Mouse (Mus musculus): ENCODE data around the gene Rtp1. TPM values are rescaled to one million over a fixed set of nuclear protein-coding genes. Genes with fewer than 3 reads are reported as not detected.

The Rtp1 gene
- not detected for total RNA-seq (2023)

GRCm38 (mm10) chr16:23428647-23429319 is at the start of gene Rtp1:
Rtp1 (plus strand) TSS chr16:23429133.

Other genes starting within 250 kb of the Rtp1 start
- 98.6 TPM for gene St6gal1, start 204.4 kb upstream of the Rtp1 start, total RNA-seq (2023)
- 23.4 TPM for gene Rtp4, start 91.2 kb downstream of the Rtp1 start, total RNA-seq (2023)
- not detected for gene Masp1, start 91.7 kb downstream of the Rtp1 start, total RNA-seq (2023)

Measured in CD4-positive naive resting alpha-beta T cell, adult 57 days (primary cell).